Mouse (Mus musculus): ENCODE measurements around the gene Pdx1.

GRCm38 (mm10) chr5:147291764-147292505 is 22.2 kb downstream of the Pdx1 start:
- TF ChIP-seq POLR2A (IDR thresholded peaks at IDR 0.05; ENCODE audit: low read depth, low read length), result no peak
- TF ChIP-seq CTCF (IDR thresholded peaks at IDR 0.05; ENCODE audit: extremely low read depth, insufficient read length, insufficient replicate concordance, low read depth, low read length), result 0 out of 2 replicates have a peak, but pooled peaks have one; percentile 8

Data from small intestine, adult 2 months (tissue).